Mouse (Mus musculus): ENCODE measurements around the gene Ppfia3. TPM values are rescaled to one million over a fixed set of nuclear protein-coding genes. Genes with fewer than 3 reads are reported as not detected.

Gene Ppfia3
- 7.4 TPM in 2 replicates for polyA plus RNA-seq (2014; fragmentation: Nextera tagmentation; extraction: Ambion mirVana)

DNA sequence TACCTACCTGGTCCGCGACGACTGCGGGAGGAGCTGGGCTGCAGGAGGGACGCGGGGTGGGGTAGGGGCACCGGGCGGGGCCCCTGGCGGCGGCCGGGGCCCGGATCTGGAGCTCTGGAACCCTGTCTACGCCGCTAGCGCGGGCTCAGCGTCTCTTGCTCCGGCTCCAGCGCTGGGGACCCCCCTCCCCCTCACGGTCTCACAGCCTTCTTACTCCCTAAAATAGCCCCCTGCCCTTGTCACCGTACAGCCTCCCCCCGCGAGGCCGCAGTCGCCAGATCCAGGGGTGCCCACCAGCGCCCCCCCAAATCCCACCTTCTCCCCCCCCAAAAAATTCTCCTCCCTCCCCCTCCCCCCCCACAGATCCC, at the start of gene Ppfia3:
TSS of gene Ppfia3 (minus strand) at position 368 of the 368 bp plus-strand sequence.
- DNase-seq (ENCODE audit: low spot score): peak; percentile 58
- Histone ChIP-seq H3K4me2 (ENCODE audit: low read depth, low read length) (peak within 1 kb of the TSS; percentile 95), H3K4me1 (ENCODE audit: control insufficient read depth, insufficient read depth, low read length) (peaks cover 12% of the 10 kb centered on the region; the same call in 1 of the 2 replicates), H3K9me3 (replicated peaks; ENCODE audit: control insufficient read depth, low read length) (no peaks in the 10 kb centered on the region), H3K27me3 (ENCODE audit: control insufficient read depth, insufficient read depth, low read length) (peaks cover 38% of the 10 kb centered on the region), H3K4me3 (ENCODE audit: low read depth, low read length) (peak within 1 kb of the TSS; percentile 73), H3K36me3 (replicated peaks; ENCODE audit: control insufficient read depth, insufficient read depth, low read depth, low read length) (no peaks in the 10 kb centered on the region), H3K9ac (replicated peaks; ENCODE audit: low read length) (peak within 1 kb of the TSS; percentile 72), H3K27ac (replicated peaks; ENCODE audit: low read depth, low read length) (no peak within 1 kb of the TSS)
- 1% methylated on average over 19 of the region's 26 CpGs for WGBS
- peak; percentile 15; the same call in 1 of the 2 replicates for ATAC-seq (replicated peaks; ENCODE audit: insufficient number of reproducible peaks, low FRiP score, low TSS enrichment, low read depth)

- H3K27me3 ChIP-seq (ENCODE audit: control insufficient read depth, insufficient read depth, low read length): peaks cover 68% of the 10 kb centered on the region
- no peaks in the 10 kb centered on the region for H3K9me3 ChIP-seq (replicated peaks; ENCODE audit: control insufficient read depth, low read length)
- ATAC-seq (replicated peaks; ENCODE audit: insufficient number of reproducible peaks, low FRiP score, low TSS enrichment, low read depth) (no peak), DNase-seq (ENCODE audit: low spot score) (no peak)
- H3K4me2 ChIP-seq (ENCODE audit: low read depth, low read length): peak overlapping the region; percentile 25
- no peak overlapping the region for H3K27ac ChIP-seq (replicated peaks; ENCODE audit: low read depth, low read length)
- no peaks in the 10 kb centered on the region for H3K36me3 ChIP-seq (replicated peaks; ENCODE audit: control insufficient read depth, insufficient read depth, low read depth, low read length)
- H3K9ac ChIP-seq (replicated peaks; ENCODE audit: low read length): peak overlapping the region; percentile 41; the same call in 1 of the 2 replicates
- H3K4me1 ChIP-seq (ENCODE audit: control insufficient read depth, insufficient read depth, low read length): peaks cover 5% of the 10 kb centered on the region; the same call in 1 of the 2 replicates
- peak overlapping the region; percentile 10; the same call in 1 of the 2 replicates for H3K4me3 ChIP-seq (ENCODE audit: low read depth, low read length)
- 10% methylated on average over 37 of the region's 37 CpGs for WGBS
These were observed 48.8 kb upstream of the Ppfia3 start for GRCm38 (mm10) chr7:45415636-45416035.

DNA sequence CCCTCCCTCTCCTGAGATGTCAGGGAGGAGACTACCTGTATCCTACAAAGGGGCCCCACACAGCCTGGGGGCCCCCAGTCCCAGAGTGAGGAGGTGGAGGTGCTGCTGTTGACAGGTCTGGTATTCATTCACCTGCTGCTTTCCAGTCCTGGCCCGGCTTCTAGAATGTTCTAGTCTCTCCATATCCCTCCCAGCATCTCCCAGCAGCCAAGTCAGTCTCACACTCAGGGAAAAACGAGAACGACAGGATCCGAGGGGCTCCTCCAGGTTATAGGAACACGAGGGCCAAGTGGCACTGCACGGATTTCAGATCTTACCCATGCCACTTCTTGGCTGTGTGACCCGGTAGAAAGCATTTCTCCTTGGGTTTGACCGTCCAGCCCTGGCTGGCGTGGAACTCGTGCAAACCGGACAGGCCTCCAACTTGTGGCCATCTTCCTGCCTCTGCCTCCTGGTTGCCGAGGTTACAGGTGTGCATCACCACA, 48.0 kb upstream of the Ppfia3 start:
- H3K4me2 ChIP-seq (ENCODE audit: low read depth, low read length): no peak overlapping the region
- H3K4me3 ChIP-seq (ENCODE audit: low read depth, low read length): no peak overlapping the region

DNA sequence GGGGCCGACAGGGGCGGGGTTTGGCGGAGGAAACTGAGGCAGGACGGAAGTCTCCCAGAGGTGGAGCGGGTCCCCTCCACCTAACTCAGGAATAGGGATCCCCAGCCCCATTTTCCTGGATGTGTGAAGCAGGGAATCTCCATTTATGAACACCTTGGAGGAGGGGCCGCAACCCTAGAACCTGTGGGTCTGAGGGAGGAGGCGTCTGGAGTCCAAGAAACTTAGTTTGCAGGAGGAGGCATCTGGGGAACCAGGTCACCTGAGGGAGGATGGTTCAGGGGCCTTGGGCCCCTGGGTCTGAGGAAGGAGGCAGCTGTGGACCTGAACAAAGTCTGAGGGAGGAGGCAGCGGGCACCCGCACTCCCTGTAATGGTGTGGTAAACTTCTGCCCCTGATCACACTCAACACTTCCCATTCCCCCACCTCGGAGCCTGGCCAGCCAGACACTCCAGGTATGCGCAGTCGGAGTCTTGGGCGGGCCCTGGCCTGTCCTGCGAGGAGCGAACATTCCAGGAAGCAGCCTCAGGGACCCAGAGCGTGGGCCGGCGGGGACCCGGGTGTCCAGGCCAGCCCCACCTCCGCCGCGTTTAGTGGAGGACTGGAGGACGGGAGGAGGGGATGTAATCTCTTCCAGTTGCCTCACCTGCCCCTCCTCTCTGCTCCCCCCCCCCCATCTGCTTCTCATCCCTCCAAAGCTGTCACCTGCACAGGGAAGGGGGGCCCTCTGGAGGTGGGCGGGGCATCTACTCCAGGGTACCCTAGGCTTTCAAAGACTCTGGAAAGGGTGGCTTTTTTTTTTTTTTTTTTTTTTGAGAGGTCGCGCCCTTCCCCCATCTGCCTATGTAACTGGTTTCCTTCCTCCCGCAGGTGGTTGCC, 47.3 kb upstream of the Ppfia3 start:
- WGBS: under 1% methylated on average over 25 of the region's 27 CpGs
- Histone ChIP-seq H3K27me3 (ENCODE audit: control insufficient read depth, insufficient read depth, low read length) (peaks cover 65% of the 10 kb centered on the region), H3K4me1 (ENCODE audit: control insufficient read depth, insufficient read depth, low read length) (peaks cover 5% of the 10 kb centered on the region; the same call in 1 of the 2 replicates), H3K4me3 (ENCODE audit: low read depth, low read length) (peak overlapping the region; percentile 44), H3K36me3 (replicated peaks; ENCODE audit: control insufficient read depth, insufficient read depth, low read depth, low read length) (no peaks in the 10 kb centered on the region), H3K4me2 (ENCODE audit: low read depth, low read length) (peak overlapping the region; percentile 86), H3K9me3 (replicated peaks; ENCODE audit: control insufficient read depth, low read length) (no peaks in the 10 kb centered on the region), H3K9ac (replicated peaks; ENCODE audit: low read length) (peak overlapping the region; percentile 56), H3K27ac (replicated peaks; ENCODE audit: low read depth, low read length) (no peak overlapping the region; the same call in 1 of the 2 replicates)
- ATAC-seq (replicated peaks; ENCODE audit: insufficient number of reproducible peaks, low FRiP score, low TSS enrichment, low read depth) (peak; percentile 21; the same call in 1 of the 2 replicates), DNase-seq (ENCODE audit: low spot score) (peak; percentile 56)

More for the DNA sequence above, 48.0 kb upstream of the Ppfia3 start:
- no peak overlapping the region for H3K9ac ChIP-seq (replicated peaks; ENCODE audit: low read length)
- H3K27me3 ChIP-seq (ENCODE audit: control insufficient read depth, insufficient read depth, low read length): peaks cover 65% of the 10 kb centered on the region
- H3K36me3 ChIP-seq (replicated peaks; ENCODE audit: control insufficient read depth, insufficient read depth, low read depth, low read length): no peaks in the 10 kb centered on the region
- ATAC-seq (replicated peaks; ENCODE audit: insufficient number of reproducible peaks, low FRiP score, low TSS enrichment, low read depth) (no peak), DNase-seq (ENCODE audit: low spot score) (no peak)
- H3K4me1 ChIP-seq (ENCODE audit: control insufficient read depth, insufficient read depth, low read length): peaks cover 5% of the 10 kb centered on the region; the same call in 1 of the 2 replicates
- 43% methylated on average over 12 of the region's 12 CpGs for WGBS
- no peaks in the 10 kb centered on the region for H3K9me3 ChIP-seq (replicated peaks; ENCODE audit: control insufficient read depth, low read length)
- no peak overlapping the region for H3K27ac ChIP-seq (replicated peaks; ENCODE audit: low read depth, low read length)

DNA sequence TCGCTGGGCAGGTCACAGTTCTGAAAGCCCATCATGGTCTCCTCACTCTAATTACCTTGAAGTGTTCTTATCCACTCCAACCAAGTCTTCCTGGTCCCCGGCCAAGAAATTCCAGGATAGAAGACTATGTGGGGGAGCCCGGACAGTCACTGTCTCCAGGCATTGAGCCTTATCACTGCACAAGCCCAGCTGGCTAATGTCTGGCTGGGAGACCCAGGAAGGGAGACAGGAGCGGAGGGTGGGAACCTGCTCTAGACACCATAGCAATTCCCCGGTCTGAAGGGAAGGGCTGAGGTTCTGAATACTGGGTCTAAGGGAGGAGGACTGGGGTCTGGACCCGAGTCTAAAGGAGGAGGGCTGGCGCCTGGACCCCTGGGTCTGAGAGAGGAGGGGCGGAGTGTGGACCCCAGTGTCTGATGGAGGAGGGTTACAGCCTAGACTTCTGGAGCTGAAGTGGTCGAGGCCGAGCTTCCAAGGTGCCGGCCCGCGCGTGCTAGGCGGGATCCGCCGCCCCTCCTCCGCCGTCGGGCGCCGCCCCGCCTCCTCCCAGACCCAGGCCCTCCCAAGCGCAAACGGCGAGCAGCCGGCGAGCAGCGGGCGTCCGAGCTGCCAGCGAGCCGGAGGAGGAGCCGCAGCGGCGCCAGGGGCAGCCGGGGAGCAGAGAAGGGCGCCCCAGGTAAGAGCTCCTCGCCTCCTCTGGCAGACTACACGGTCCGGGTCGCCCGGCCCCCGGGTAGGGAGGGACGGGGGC, 46.5 kb upstream of the Ppfia3 start, which contains the start of gene Ntf5:
TSS of gene Ntf5 (plus strand) at position 583 of the 751 bp plus-strand sequence.
- Histone ChIP-seq H3K4me1 (ENCODE audit: control insufficient read depth, insufficient read depth, low read length) (peaks cover 5% of the 10 kb centered on the region; the same call in 1 of the 2 replicates), H3K9ac (replicated peaks; ENCODE audit: low read length) (peak within 1 kb of the TSS; percentile 56), H3K27ac (replicated peaks; ENCODE audit: low read depth, low read length) (no peak within 1 kb of the TSS; the same call in 1 of the 2 replicates), H3K4me3 (ENCODE audit: low read depth, low read length) (peak within 1 kb of the TSS; percentile 44), H3K27me3 (ENCODE audit: control insufficient read depth, insufficient read depth, low read length) (peaks cover 69% of the 10 kb centered on the region), H3K9me3 (replicated peaks; ENCODE audit: control insufficient read depth, low read length) (no peaks in the 10 kb centered on the region), H3K36me3 (replicated peaks; ENCODE audit: control insufficient read depth, insufficient read depth, low read depth, low read length) (no peaks in the 10 kb centered on the region), H3K4me2 (ENCODE audit: low read depth, low read length) (peak within 1 kb of the TSS; percentile 86)
- 2% methylated on average over 42 of the region's 45 CpGs for WGBS
- DNase-seq (ENCODE audit: low spot score): peak; percentile 72
- 0 out of 2 replicates have a peak, but pooled peaks have one; percentile 12 for ATAC-seq (replicated peaks; ENCODE audit: insufficient number of reproducible peaks, low FRiP score, low TSS enrichment, low read depth)

GRCm38 (mm10) chr7:45412421-45412820, 45.6 kb upstream of the Ppfia3 start:
- H3K9ac ChIP-seq (replicated peaks; ENCODE audit: low read length): no peak overlapping the region
- DNase-seq (ENCODE audit: low spot score): no peak
- H3K27ac ChIP-seq (replicated peaks; ENCODE audit: low read depth, low read length): no peak overlapping the region
- WGBS: 84% methylated on average over 2 of the region's 2 CpGs
- peaks cover 5% of the 10 kb centered on the region; the same call in 1 of the 2 replicates for H3K4me1 ChIP-seq (ENCODE audit: control insufficient read depth, insufficient read depth, low read length)
- H3K36me3 ChIP-seq (replicated peaks; ENCODE audit: control insufficient read depth, insufficient read depth, low read depth, low read length): no peaks in the 10 kb centered on the region
- ATAC-seq (replicated peaks; ENCODE audit: insufficient number of reproducible peaks, low FRiP score, low TSS enrichment, low read depth): no peak
- H3K27me3 ChIP-seq (ENCODE audit: control insufficient read depth, insufficient read depth, low read length): peaks cover 72% of the 10 kb centered on the region
- no peak overlapping the region for H3K4me3 ChIP-seq (ENCODE audit: low read depth, low read length)
- no peaks in the 10 kb centered on the region for H3K9me3 ChIP-seq (replicated peaks; ENCODE audit: control insufficient read depth, low read length)
- H3K4me2 ChIP-seq (ENCODE audit: low read depth, low read length): no peak overlapping the region

GRCm38 (mm10) chr7:45409497-45410163, 42.8 kb upstream of the Ppfia3 start:
- no peak overlapping the region for H3K27ac ChIP-seq (replicated peaks; ENCODE audit: low read depth, low read length)
- DNase-seq (ENCODE audit: low spot score) (no peak), ATAC-seq (replicated peaks; ENCODE audit: insufficient number of reproducible peaks, low FRiP score, low TSS enrichment, low read depth) (no peak)
- no peaks in the 10 kb centered on the region for H3K9me3 ChIP-seq (replicated peaks; ENCODE audit: control insufficient read depth, low read length)
- H3K27me3 ChIP-seq (ENCODE audit: control insufficient read depth, insufficient read depth, low read length): peaks cover 68% of the 10 kb centered on the region
- WGBS: 84% methylated on average over 8 of the region's 8 CpGs
- H3K4me2 ChIP-seq (ENCODE audit: low read depth, low read length): no peak overlapping the region
- H3K9ac ChIP-seq (replicated peaks; ENCODE audit: low read length): no peak overlapping the region
- no peaks in the 10 kb centered on the region for H3K36me3 ChIP-seq (replicated peaks; ENCODE audit: control insufficient read depth, insufficient read depth, low read depth, low read length)
- H3K4me1 ChIP-seq (ENCODE audit: control insufficient read depth, insufficient read depth, low read length): peaks cover 3% of the 10 kb centered on the region
- H3K4me3 ChIP-seq (ENCODE audit: low read depth, low read length): no peak overlapping the region
